Mouse (Mus musculus): ENCODE results near the gene Ufc1. TPM values are rescaled to one million over a fixed set of nuclear protein-coding genes. Genes with fewer than 3 reads are reported as not detected.

Ufc1 gene
- polyA plus RNA-seq, 1 experiment from 2014 or later = 53.3 TPM

GRCm38 (mm10) chr1:171287136-171288081 is 7.4 kb downstream of the Ufc1 start, which contains the start of gene Usp21:
Gene Usp21, minus strand, starts transcription at chr1:171287991.
- WGBS (ENCODE audit: insufficient replicate concordance) = 2% methylated on average over 49 of the region's 49 CpGs
- peak within 1 kb of the TSS; percentile 96 for H3K9ac ChIP-seq
- peak; percentile 90 for DNase-seq
- H3K4me2 ChIP-seq = peak within 1 kb of the TSS; percentile 83
- H3K36me3 ChIP-seq = peaks cover 57% of the 10 kb centered on the region
- H3K9me3 ChIP-seq (replicated peaks) = no peaks in the 10 kb centered on the region
- peak within 1 kb of the TSS; percentile 93 for H3K4me3 ChIP-seq (replicated peaks)
- peak; percentile 93 for ATAC-seq (ENCODE audit: low read depth)
- H3K4me1 ChIP-seq (replicated peaks) = peaks cover 75% of the 10 kb centered on the region
- H3K27ac ChIP-seq = peak within 1 kb of the TSS; percentile 91
- no peaks in the 10 kb centered on the region for H3K27me3 ChIP-seq

- no peak overlapping the region; the same call in 1 of the 2 replicates for H3K27ac ChIP-seq
- ATAC-seq (ENCODE audit: low read depth) (no peak), DNase-seq (no peak)
- H3K4me1 ChIP-seq (replicated peaks) = peaks cover 71% of the 10 kb centered on the region
- peaks cover 61% of the 10 kb centered on the region for H3K36me3 ChIP-seq
- H3K4me3 ChIP-seq (replicated peaks) = peak overlapping the region; percentile 93
- H3K9me3 ChIP-seq (replicated peaks) = no peaks in the 10 kb centered on the region
- WGBS (ENCODE audit: insufficient replicate concordance) = 87% methylated on average over 19 of the region's 19 CpGs
- H3K27me3 ChIP-seq = no peaks in the 10 kb centered on the region
- peak overlapping the region; percentile 83 for H3K4me2 ChIP-seq
- H3K9ac ChIP-seq = peak overlapping the region; percentile 96
These were observed 8.3 kb downstream of the Ufc1 start for GRCm38 (mm10) chr1:171286517-171286916.

- Histone ChIP-seq H3K4me2 (0 out of 2 replicates have a peak overlapping the region, but pooled peaks have one; percentile 6), H3K9ac (peak overlapping the region; percentile 22; the same call in 1 of the 2 replicates), H3K27ac (peak overlapping the region; percentile 30), H3K9me3 (replicated peaks) (no peaks in the 10 kb centered on the region), H3K4me3 (replicated peaks) (0 out of 2 replicates have a peak overlapping the region, but pooled peaks have one; percentile 4), H3K27me3 (no peaks in the 10 kb centered on the region), H3K4me1 (replicated peaks) (peaks cover 65% of the 10 kb centered on the region), H3K36me3 (peaks cover 61% of the 10 kb centered on the region)
- ATAC-seq (ENCODE audit: low read depth) (no peak), DNase-seq (no peak)
- 77% methylated on average over 20 of the region's 20 CpGs for WGBS (ENCODE audit: insufficient replicate concordance)
These were observed 9.5 kb downstream of the Ufc1 start for GRCm38 (mm10) chr1:171285096-171285892.

- no peak overlapping the region for H3K4me2 ChIP-seq
- no peak for ATAC-seq (ENCODE audit: low read depth)
- no peaks in the 10 kb centered on the region for H3K9me3 ChIP-seq (replicated peaks)
- no peaks in the 10 kb centered on the region for H3K27me3 ChIP-seq
- DNase-seq = no peak
- 90% methylated on average over 15 of the region's 15 CpGs for WGBS (ENCODE audit: insufficient replicate concordance)
- H3K27ac ChIP-seq = no peak overlapping the region
- H3K9ac ChIP-seq = 0 out of 2 replicates have a peak overlapping the region, but pooled peaks have one; percentile 22
- H3K4me1 ChIP-seq (replicated peaks) = peaks cover 71% of the 10 kb centered on the region
- no peak overlapping the region for H3K4me3 ChIP-seq (replicated peaks)
- peaks cover 58% of the 10 kb centered on the region for H3K36me3 ChIP-seq
These were observed 10.3 kb downstream of the Ufc1 start for GRCm38 (mm10) chr1:171284491-171284890.

GRCm38 (mm10) chr1:171283188-171284160 is 11.3 kb downstream of the Ufc1 start:
- peak overlapping the region; percentile 90; the same call in 1 of the 2 replicates for H3K4me3 ChIP-seq (replicated peaks)
- H3K9ac ChIP-seq = 0 out of 2 replicates have a peak overlapping the region, but pooled peaks have one; percentile 99
- WGBS (ENCODE audit: insufficient replicate concordance) = 82% methylated on average over 18 of the region's 18 CpGs
- no peaks in the 10 kb centered on the region for H3K27me3 ChIP-seq
- peak overlapping the region; percentile 90 for H3K4me2 ChIP-seq
- H3K9me3 ChIP-seq (replicated peaks) = no peaks in the 10 kb centered on the region
- peak overlapping the region; percentile 100 for H3K27ac ChIP-seq
- DNase-seq (no peak), ATAC-seq (ENCODE audit: low read depth) (no peak)
- peaks cover 74% of the 10 kb centered on the region for H3K4me1 ChIP-seq (replicated peaks)
- peaks cover 58% of the 10 kb centered on the region for H3K36me3 ChIP-seq

GRCm38 (mm10) chr1:171282086-171282805 is 12.6 kb downstream of the Ufc1 start:
- Histone ChIP-seq H3K27me3 (no peaks in the 10 kb centered on the region), H3K9me3 (replicated peaks) (no peaks in the 10 kb centered on the region), H3K27ac (peak overlapping the region; percentile 100), H3K4me2 (peak overlapping the region; percentile 90), H3K36me3 (peaks cover 68% of the 10 kb centered on the region), H3K9ac (peak overlapping the region; percentile 99), H3K4me1 (replicated peaks) (peaks cover 79% of the 10 kb centered on the region), H3K4me3 (replicated peaks) (peak overlapping the region; percentile 90)
- ATAC-seq (ENCODE audit: low read depth) (no peak), DNase-seq (no peak)
- WGBS (ENCODE audit: insufficient replicate concordance) = 65% methylated on average over 18 of the region's 18 CpGs

GRCm38 (mm10) chr1:171281528-171281923 is 13.3 kb downstream of the Ufc1 start:
- Histone ChIP-seq H3K9me3 (replicated peaks) (no peaks in the 10 kb centered on the region), H3K4me3 (replicated peaks) (peak overlapping the region; percentile 90), H3K27me3 (no peaks in the 10 kb centered on the region), H3K4me1 (replicated peaks) (peaks cover 79% of the 10 kb centered on the region), H3K36me3 (peaks cover 76% of the 10 kb centered on the region), H3K9ac (peak overlapping the region; percentile 99), H3K27ac (peak overlapping the region; percentile 100), H3K4me2 (peak overlapping the region; percentile 90)
- DNase-seq (peak; percentile 78), ATAC-seq (ENCODE audit: low read depth) (peak; percentile 16)
- under 1% methylated on average over 10 of the region's 10 CpGs for WGBS (ENCODE audit: insufficient replicate concordance)

- H3K4me3 ChIP-seq (replicated peaks) = peak within 1 kb of the TSS; percentile 90
- under 1% methylated on average over 26 of the region's 26 CpGs for WGBS (ENCODE audit: insufficient replicate concordance)
- peak within 1 kb of the TSS; percentile 99 for H3K9ac ChIP-seq
- no peaks in the 10 kb centered on the region for H3K9me3 ChIP-seq (replicated peaks)
- H3K36me3 ChIP-seq = peaks cover 76% of the 10 kb centered on the region
- peak within 1 kb of the TSS; percentile 100 for H3K27ac ChIP-seq
- peaks cover 78% of the 10 kb centered on the region for H3K4me1 ChIP-seq (replicated peaks)
- ATAC-seq (ENCODE audit: low read depth) (peak; percentile 95), DNase-seq (peak; percentile 95)
- peak within 1 kb of the TSS; percentile 90 for H3K4me2 ChIP-seq
- H3K27me3 ChIP-seq = no peaks in the 10 kb centered on the region
These were observed 13.8 kb downstream of the Ufc1 start, which contains the start of gene Ppox for GRCm38 (mm10) chr1:171280916-171281527. Gene Ppox, minus strand, starts transcription at chr1:171281186.

- Histone ChIP-seq H3K27me3 (no peaks in the 10 kb centered on the region), H3K4me3 (replicated peaks) (peak overlapping the region; percentile 90), H3K9ac (peak overlapping the region; percentile 99), H3K4me1 (replicated peaks) (peaks cover 72% of the 10 kb centered on the region), H3K9me3 (replicated peaks) (no peaks in the 10 kb centered on the region), H3K27ac (peak overlapping the region; percentile 100), H3K36me3 (peaks cover 77% of the 10 kb centered on the region), H3K4me2 (peak overlapping the region; percentile 90)
- peak; percentile 55 for ATAC-seq (ENCODE audit: low read depth)
- no peak for DNase-seq
- 1% methylated on average over 25 of the region's 25 CpGs for WGBS (ENCODE audit: insufficient replicate concordance)
These were observed 14.4 kb downstream of the Ufc1 start for GRCm38 (mm10) chr1:171280250-171280915.

Data from liver, embryonic 13.5 days (tissue).